In genomic region chr8:44373987-44374386, GRCm38 (mm10) we compare ENCODE assay signal across 18 mouse cellular contexts.
DNase-seq lines count a peak whose midpoint lies in the region; ATAC-seq lines count a peak whose summit lies in the region.
"Had no signal": no experiment of that assay in that cellular context is flagged by ENCODE, and none has a peak within 500 bp of the region (broad histone marks: within the 10 kb centered on the region; RNA-seq: fewer than 3 reads in every experiment).

No protein-coding gene starts in this region.

- peak; percentile 3 to 33 for DNase-seq in frontal cortex, adult 2 months (ENCODE audit: extremely low spot score in 1 of 2, low spot score in 1 of 2)
- no peak for DNase-seq in frontal cortex, postnatal 10 days (ENCODE audit: low spot score in 2 of 2)
- peak; percentile 4 to 50 for DNase-seq in left cerebral cortex, postnatal 25 days (ENCODE audit: low spot score in 2 of 2)
- DNase-seq in left cerebral cortex, postnatal 4 days, result no peak
- peak; percentile 60 for DNase-seq in brain, adult 2 months (ENCODE audit: low read depth, low spot score)
- peak; percentile 12 to 37 for DNase-seq in heart, postnatal 10 days
- no peak for DNase-seq in liver
- DNase-seq: adrenal gland, postnatal 14 days; cerebellum, postnatal 36 days; lung, postnatal 36 days; thymus, postnatal 36 days had no signal

- no peaks in the 10 kb centered on the region for H3K9me3 ChIP-seq in liver, embryonic 12.5 days (replicated peaks)
- H3K9me3 ChIP-seq: embryonic facial prominence, embryonic 12.5 days; forebrain, embryonic 15.5 days; G1E; limb, embryonic 10.5 days; liver, embryonic 15.5 days had no signal

- H3K4me3 ChIP-seq in liver, embryonic 12.5 days, result no peak overlapping the region
- H3K4me3 ChIP-seq: embryonic facial prominence, embryonic 12.5 days; forebrain, embryonic 15.5 days; limb, embryonic 10.5 days; liver, embryonic 15.5 days had no signal

- no peak overlapping the region for H3K9ac ChIP-seq in liver, embryonic 12.5 days
- H3K9ac ChIP-seq: embryonic facial prominence, embryonic 12.5 days; forebrain, embryonic 15.5 days; liver, embryonic 15.5 days had no signal

- H3K36me3 ChIP-seq in liver, embryonic 12.5 days, result no peaks in the 10 kb centered on the region
- H3K36me3 ChIP-seq: embryonic facial prominence, embryonic 12.5 days; forebrain, embryonic 15.5 days; G1E; limb, embryonic 10.5 days; liver, embryonic 15.5 days had no signal

- H3K4me2 ChIP-seq in liver, embryonic 12.5 days, result no peak overlapping the region
- H3K4me2 ChIP-seq: embryonic facial prominence, embryonic 12.5 days; forebrain, embryonic 15.5 days; liver, embryonic 15.5 days had no signal

- no peak overlapping the region for H3K27ac ChIP-seq in liver, embryonic 12.5 days
- H3K27ac ChIP-seq: embryonic facial prominence, embryonic 12.5 days; forebrain, embryonic 15.5 days; kidney, postnatal 0 days; limb, embryonic 10.5 days; liver, embryonic 15.5 days had no signal

- intact Hi-C loops in left cerebral cortex, postnatal 25 days (cut with DNase I), result no loop called here
- intact Hi-C loops in left cerebral cortex, postnatal 4 days (cut with DNase I), result no loop called here
- intact Hi-C loops in heart, postnatal 10 days (cut with DNase I), result no loop called here

- H3K27me3 ChIP-seq in liver, embryonic 12.5 days (replicated peaks), result no peaks in the 10 kb centered on the region
- H3K27me3 ChIP-seq: embryonic facial prominence, embryonic 12.5 days; forebrain, embryonic 15.5 days; liver, embryonic 15.5 days had no signal

- ATAC-seq in liver, embryonic 12.5 days, result no peak
- ATAC-seq: forebrain, embryonic 15.5 days had no signal

- no peaks in the 10 kb centered on the region for H3K4me1 ChIP-seq in liver, embryonic 12.5 days
- H3K4me1 ChIP-seq: embryonic facial prominence, embryonic 12.5 days; limb, embryonic 10.5 days; liver, embryonic 15.5 days had no signal

- WGBS in liver, embryonic 12.5 days (ENCODE audit: insufficient replicate concordance), result 68% methylated on average over 6 of the region's 6 CpGs

Comparison
In these comparisons a context has a peak if more than half of its experiments do, and no peak if none do; other contexts are left out.
1. DNase-seq: peak in frontal cortex, adult 2 months (2 of 2), left cerebral cortex, postnatal 25 days (2 of 2), brain, adult 2 months (single experiment) and heart, postnatal 10 days (2 of 2); none in frontal cortex, postnatal 10 days (0 of 2), left cerebral cortex, postnatal 4 days (single experiment) and liver (single experiment).